Mouse (Mus musculus) adrenal gland, postnatal 36 days (tissue): ENCODE measurements at regions not wholly inside any gene's neighbourhood (a gene's known extent, or its start where the extent isn't known, plus 50 kb on each side); places are given as distances from the start of the nearest gene placed in this dataset.
"Not testable (repeated sequence)": the region's sequence is repeated elsewhere in the genome, so short reads cannot be mapped to it uniquely, and the experiment has no call there.

ENCODE experiments used
- DNase-seq, 2 experiments: peaks; one replicate each; pipeline ENCODE4 v3.0.0; 2021; ENCODE audit warnings: mixed read lengths in 1 of 2

DNA sequence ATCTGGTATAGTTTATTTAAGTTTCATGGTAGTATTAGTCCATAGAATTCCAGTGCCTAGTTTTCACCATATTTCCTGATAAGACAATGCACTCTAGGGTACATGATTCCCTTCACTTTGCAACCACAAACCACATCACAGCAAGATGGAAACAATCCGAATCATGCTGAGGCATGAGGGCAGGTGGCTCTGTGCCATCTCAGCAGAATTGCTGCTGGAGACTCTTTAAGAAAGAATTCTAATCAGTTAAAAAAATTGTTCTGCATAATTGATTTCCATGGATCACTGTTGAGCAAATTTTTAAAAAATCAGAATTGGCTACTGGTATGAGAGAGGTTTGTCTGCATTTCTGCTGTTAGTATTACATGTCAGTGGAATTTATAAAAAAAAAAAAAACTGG lies 1451.1 kb upstream of the Pcdh20 start:
- DNase-seq = no peak

DNA sequence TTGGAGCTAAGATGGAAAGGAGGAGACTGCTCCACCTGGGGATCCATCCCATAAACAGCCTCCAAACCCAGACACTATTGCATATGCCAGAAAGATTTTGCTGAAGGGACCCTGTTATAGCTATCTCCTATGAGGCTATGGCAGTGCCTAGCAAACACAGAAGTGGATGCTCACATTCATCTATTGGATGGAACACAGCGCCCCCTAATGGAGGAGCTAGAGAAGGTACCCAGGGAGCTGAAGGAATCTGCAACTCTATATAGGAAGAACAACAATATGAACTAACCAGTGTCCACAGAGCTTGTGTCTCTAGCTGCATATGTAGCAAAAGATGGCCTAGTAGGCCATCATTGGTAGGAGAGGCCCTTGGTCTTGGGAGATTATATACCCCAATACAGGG lies 1449.4 kb upstream of the Pcdh20 start:
- DNase-seq = peak; percentile 13 to 25

DNA sequence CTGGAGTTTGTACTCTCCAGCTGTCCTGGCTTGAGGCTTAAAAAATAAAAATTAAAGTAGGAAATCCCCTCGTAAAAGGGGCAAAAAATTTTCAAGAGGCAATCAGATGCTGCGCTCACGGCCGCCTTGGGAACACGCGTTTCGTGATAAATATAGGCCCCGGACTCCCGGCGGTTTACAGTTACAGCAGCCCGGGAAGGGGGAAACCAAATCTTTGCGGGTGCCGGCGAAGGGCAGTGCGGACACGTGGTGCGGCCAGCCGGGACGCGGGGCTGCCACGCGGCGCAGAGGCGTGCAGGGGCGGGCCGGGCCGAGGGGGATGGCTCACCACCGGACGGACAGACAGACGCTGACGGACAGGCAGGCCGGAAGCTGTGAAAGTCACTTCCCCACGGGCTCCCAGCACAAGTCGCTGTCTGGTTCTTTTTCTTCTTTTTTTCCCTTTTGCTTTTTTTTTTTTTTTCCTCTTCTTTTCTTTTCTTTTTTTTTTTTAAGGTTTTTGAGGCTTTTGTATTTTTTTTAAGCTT lies 1427.6 kb upstream of the Pcdh20 start:
- DNase-seq = not testable (repeated sequence)

DNA sequence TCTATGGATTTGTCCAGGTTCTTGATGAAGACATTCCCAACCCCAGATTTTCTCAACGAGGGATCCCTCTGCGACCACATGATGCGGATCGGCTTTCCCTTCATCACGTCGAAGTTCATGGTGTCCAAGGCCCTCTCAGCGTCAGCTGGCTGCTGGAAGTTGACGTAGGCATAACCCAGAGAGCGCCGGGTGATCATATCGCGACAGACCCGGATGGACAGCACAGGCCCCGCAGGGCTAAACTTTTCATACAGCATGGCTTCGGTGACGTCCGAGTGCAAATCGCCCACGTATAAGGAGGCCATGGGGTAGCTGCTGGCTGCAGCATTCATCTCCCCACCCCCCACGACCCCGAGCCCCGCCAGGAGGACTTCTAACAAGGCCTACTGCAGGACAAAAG lies 1426.9 kb upstream of the Pcdh20 start:
- not testable (repeated sequence) for DNase-seq

DNA sequence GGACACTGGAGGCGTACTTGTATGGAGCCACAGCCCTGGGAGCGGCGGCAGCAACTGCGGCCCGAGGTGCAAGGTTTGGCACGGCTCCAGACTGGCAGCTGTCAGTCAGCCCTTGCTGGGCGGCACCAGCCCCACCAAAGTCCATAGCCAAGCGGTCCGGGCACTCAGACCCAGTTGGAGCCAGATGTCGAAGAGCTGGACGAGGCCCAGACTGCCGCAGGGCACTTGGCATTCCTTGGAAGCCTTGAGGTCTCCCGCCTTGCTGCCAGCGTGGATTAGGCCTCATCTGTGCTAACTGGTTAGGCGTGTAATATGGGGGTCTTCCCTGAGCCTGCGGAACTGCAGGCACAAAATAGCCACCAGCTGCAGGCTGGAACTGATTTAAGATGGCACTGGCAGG lies 1425.7 kb upstream of the Pcdh20 start:
- not testable (repeated sequence) for DNase-seq
